Mouse (Mus musculus): ENCODE results near the gene Atxn2. TPM values are rescaled to one million over a fixed set of nuclear protein-coding genes. Genes with fewer than 3 reads are reported as not detected.
A peak's percentile ranks its signal among the peaks of the same experiment; 100 is the strongest.

Atxn2 gene
- polyA plus RNA-seq, 1 experiment from 2014 or later = 31.6 TPM

DNA sequence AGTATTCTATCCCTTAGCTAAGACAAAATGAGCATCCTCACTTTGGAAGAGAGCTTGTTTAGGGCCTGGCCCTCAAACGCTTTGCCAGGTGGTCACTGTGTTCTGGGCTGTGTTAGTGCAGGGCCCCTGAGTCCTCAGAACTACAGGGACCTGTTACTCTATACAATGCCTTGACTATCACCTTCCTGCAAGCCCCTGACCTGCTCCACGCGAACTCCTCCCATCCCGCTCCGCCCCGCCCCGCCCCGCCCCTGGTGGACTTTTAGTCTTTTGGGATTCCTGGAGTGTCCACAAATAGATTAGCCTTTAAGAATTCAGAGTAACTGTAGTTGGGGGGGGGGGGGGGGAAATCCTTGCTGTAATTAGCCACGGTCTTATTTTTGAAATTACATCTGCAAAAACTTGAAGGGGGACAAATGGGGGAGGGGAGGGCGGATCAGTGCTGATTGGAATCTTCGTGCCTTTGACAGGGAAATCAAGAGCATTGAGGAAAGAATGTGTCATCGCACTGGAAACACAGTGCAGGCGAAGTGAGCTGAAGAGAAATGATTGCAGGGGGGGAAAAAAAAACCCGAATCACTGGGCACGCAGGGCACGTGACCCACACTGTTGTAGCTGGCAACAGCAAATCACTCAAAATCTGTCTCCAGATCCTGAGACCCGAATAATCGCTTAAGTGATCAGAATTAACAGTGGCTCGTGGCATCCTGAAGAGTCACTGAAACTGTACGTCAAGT lies 6.5 kb upstream of the Atxn2 start:
- Histone ChIP-seq H3K27ac (ENCODE audit: low read depth) (peak overlapping the region; percentile 55; the same call in 1 of the 2 replicates), H3K36me3 (replicated peaks; ENCODE audit: insufficient read depth, low read length) (no peaks in the 10 kb centered on the region), H3K4me3 (ENCODE audit: low read depth, low read length) (peak overlapping the region; percentile 15; the same call in 1 of the 2 replicates), H3K9ac (replicated peaks) (no peak overlapping the region; the same call in 1 of the 2 replicates), H3K4me1 (ENCODE audit: insufficient read depth) (peaks cover 20% of the 10 kb centered on the region), H3K9me3 (ENCODE audit: low read length) (no peaks in the 10 kb centered on the region), H3K4me2 (ENCODE audit: low read depth, low read length) (peak overlapping the region; percentile 61), H3K27me3 (ENCODE audit: insufficient read depth, low read length) (no peaks in the 10 kb centered on the region)
- TF ChIP-seq CTCF (IDR thresholded peaks at IDR 0.05; ENCODE audit: low read depth) (no peak), EP300 (IDR thresholded peaks at IDR 0.05; ENCODE audit: low read depth) (no peak)
- ATAC-seq = no peak
- DNase-seq = peak; percentile 60
- 19% methylated on average over 20 of the region's 20 CpGs for WGBS (ENCODE audit: insufficient replicate concordance)

DNA sequence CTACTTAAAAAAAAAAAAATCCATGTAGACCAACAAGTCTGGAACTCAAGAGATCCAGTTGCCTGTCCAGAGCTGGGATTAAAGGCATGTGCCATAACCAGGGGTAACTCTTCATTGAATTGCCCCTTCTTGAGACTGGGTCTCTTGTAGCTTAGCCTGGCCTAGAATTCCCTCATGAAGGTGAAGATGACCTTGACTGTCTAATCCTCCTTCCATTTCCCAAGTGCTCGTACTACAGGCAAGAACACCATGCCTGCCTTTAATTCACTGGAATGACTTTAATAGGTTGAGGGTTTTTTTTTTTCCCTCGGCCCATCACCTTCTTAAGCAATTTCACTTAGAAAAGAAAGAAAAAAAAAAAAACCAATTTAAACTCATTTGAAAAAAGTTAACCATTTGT lies 735 bp upstream of the Atxn2 start:
- Histone ChIP-seq H3K27ac (ENCODE audit: low read depth) (peak overlapping the region; percentile 95), H3K9me3 (ENCODE audit: low read length) (no peaks in the 10 kb centered on the region), H3K4me2 (ENCODE audit: low read depth, low read length) (peak overlapping the region; percentile 94), H3K36me3 (replicated peaks; ENCODE audit: insufficient read depth, low read length) (no peaks in the 10 kb centered on the region), H3K4me1 (ENCODE audit: insufficient read depth) (peaks cover 19% of the 10 kb centered on the region), H3K4me3 (ENCODE audit: low read depth, low read length) (peak overlapping the region; percentile 85), H3K9ac (replicated peaks) (peak overlapping the region; percentile 93), H3K27me3 (ENCODE audit: insufficient read depth, low read length) (no peaks in the 10 kb centered on the region)
- TF ChIP-seq CTCF (IDR thresholded peaks at IDR 0.05; ENCODE audit: low read depth) (no peak), EP300 (IDR thresholded peaks at IDR 0.05; ENCODE audit: low read depth) (no peak)
- no peak for ATAC-seq
- DNase-seq = no peak
- 57% methylated on average over 2 of the region's 2 CpGs for WGBS (ENCODE audit: insufficient replicate concordance)

DNA sequence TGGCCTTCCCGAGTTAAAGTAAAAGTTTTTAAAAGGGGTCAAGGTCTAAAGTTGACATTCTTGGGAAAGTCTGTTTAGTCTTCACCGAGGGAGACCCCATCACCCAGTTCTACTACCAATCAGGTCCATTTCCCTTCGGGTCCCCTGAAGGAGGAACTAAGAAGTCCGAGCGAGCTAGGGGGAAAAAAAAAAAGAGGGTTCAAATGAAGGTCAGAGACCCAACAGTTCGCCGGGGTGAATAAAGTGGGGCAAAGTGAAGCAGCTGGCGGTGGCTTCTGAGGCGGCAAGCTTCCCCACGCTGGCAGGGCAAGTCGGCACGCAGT lies 325 bp upstream of the Atxn2 start:
- Histone ChIP-seq H3K4me3 (ENCODE audit: low read depth, low read length) (peak overlapping the region; percentile 85), H3K4me2 (ENCODE audit: low read depth, low read length) (peak overlapping the region; percentile 94), H3K27me3 (ENCODE audit: insufficient read depth, low read length) (no peaks in the 10 kb centered on the region), H3K9ac (replicated peaks) (peak overlapping the region; percentile 93), H3K27ac (ENCODE audit: low read depth) (peak overlapping the region; percentile 95), H3K9me3 (ENCODE audit: low read length) (no peaks in the 10 kb centered on the region), H3K36me3 (replicated peaks; ENCODE audit: insufficient read depth, low read length) (no peaks in the 10 kb centered on the region), H3K4me1 (ENCODE audit: insufficient read depth) (peaks cover 19% of the 10 kb centered on the region)
- TF ChIP-seq EP300 (IDR thresholded peaks at IDR 0.05; ENCODE audit: low read depth) = no peak
- TF ChIP-seq CTCF (IDR thresholded peaks at IDR 0.05; ENCODE audit: low read depth) = no peak
- DNase-seq = no peak
- no peak for ATAC-seq
- WGBS (ENCODE audit: insufficient replicate concordance) = under 1% methylated on average over 12 of the region's 12 CpGs

DNA sequence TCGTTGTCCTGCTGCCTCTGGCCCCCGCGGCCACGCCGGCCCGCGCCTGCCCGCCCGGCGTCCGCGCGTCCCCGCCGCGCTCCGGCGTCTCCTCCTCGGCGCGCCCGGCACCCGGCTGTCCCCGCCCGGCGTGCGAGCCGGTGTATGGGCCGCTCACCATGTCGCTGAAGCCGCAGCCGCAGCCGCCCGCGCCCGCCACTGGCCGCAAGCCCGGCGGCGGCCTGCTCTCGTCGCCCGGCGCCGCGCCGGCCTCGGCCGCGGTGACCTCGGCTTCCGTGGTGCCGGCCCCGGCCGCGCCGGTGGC lies 743 bp downstream of the Atxn2 start:
- under 1% methylated on average over 26 of the region's 57 CpGs for WGBS (ENCODE audit: insufficient replicate concordance)
- ATAC-seq = peak; percentile 47
- H3K9ac ChIP-seq (replicated peaks) = peak overlapping the region; percentile 93
- H3K4me2 ChIP-seq (ENCODE audit: low read depth, low read length) = peak overlapping the region; percentile 94
- DNase-seq = no peak
- TF ChIP-seq EP300 (IDR thresholded peaks at IDR 0.05; ENCODE audit: low read depth) (no peak), CTCF (IDR thresholded peaks at IDR 0.05; ENCODE audit: low read depth) (no peak)
- H3K36me3 ChIP-seq (replicated peaks; ENCODE audit: insufficient read depth, low read length) = no peaks in the 10 kb centered on the region
- no peaks in the 10 kb centered on the region for H3K9me3 ChIP-seq (ENCODE audit: low read length)
- H3K4me3 ChIP-seq (ENCODE audit: low read depth, low read length) = peak overlapping the region; percentile 85
- H3K27me3 ChIP-seq (ENCODE audit: insufficient read depth, low read length) = no peaks in the 10 kb centered on the region
- peaks cover 19% of the 10 kb centered on the region for H3K4me1 ChIP-seq (ENCODE audit: insufficient read depth)
- H3K27ac ChIP-seq (ENCODE audit: low read depth) = peak overlapping the region; percentile 95

DNA sequence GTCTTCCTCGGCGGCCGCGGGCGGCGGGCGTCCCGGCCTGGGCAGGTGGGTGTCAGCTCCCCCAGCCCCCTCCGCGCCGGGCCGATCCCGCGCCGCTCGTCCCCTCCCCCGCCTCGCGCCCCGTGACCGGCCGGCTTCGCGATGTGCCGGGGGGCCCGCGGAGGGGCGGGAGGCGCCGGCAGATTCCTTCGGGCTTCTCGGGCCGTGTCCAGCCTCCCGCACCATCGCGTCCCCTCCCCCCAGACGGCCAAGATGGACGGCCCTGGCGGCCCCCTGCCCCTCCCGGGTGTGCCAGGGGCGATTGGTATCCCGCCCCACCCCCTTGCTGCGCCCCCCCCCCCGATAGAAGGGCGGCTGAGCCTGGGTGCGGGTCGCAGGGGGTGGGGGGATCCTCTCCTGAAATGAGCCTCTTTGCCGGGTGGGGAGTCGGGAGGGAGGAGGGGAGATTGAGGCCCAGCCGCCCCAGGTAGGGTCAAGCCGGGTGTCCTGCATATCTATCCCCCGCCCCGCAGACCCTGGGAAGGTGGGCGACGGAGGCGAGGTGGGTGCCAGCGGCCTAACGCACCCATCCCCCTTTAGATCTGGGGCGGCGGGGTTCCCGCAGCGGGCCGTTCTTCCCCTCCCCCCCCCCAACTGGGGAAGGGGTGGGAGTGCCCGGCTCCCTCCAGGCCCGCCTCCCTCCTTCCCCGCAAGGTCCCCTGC lies 1.2 kb downstream of the Atxn2 start:
- DNase-seq (peak; percentile 64), ATAC-seq (peak; percentile 7)
- Histone ChIP-seq H3K36me3 (replicated peaks; ENCODE audit: insufficient read depth, low read length) (no peaks in the 10 kb centered on the region), H3K27me3 (ENCODE audit: insufficient read depth, low read length) (no peaks in the 10 kb centered on the region), H3K9me3 (ENCODE audit: low read length) (no peaks in the 10 kb centered on the region), H3K27ac (ENCODE audit: low read depth) (peak overlapping the region; percentile 95), H3K4me2 (ENCODE audit: low read depth, low read length) (peak overlapping the region; percentile 94), H3K4me1 (ENCODE audit: insufficient read depth) (peaks cover 19% of the 10 kb centered on the region), H3K4me3 (ENCODE audit: low read depth, low read length) (peak overlapping the region; percentile 85), H3K9ac (replicated peaks) (peak overlapping the region; percentile 93)
- TF ChIP-seq CTCF (IDR thresholded peaks at IDR 0.05; ENCODE audit: low read depth) (no peak), EP300 (IDR thresholded peaks at IDR 0.05; ENCODE audit: low read depth) (no peak)
- WGBS (ENCODE audit: insufficient replicate concordance) = 0% methylated on average over 32 of the region's 66 CpGs

DNA sequence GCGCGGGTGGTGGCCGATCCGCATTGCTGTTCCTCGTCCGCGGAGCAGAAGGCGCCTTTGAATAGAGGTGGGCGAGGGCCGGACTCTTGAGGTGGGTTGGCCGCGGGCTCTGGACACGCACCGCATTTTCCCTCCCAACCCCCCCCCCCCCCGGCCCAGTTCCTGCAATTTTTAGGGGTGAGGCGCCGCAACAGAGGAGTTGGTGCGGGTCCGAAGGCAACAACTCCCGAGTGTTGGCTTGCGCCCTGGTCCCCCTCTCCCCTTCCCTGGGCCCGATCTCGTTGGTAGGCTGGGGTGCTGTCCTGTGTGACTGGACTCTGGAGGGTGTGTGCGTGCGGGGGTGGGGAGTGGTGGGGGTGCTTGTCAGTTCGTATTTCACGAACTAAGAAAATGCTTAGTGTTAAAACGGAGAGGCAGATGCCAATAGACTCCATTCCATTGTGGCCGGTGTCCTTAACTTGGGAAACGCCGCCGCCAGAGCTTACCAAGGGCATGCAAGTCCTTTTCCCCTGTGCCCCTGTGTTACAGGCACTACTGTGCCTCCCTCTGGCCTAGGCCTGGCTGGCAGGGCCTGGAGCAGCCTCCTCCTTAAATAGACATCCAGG lies 1.9 kb downstream of the Atxn2 start:
- TF ChIP-seq EP300 (IDR thresholded peaks at IDR 0.05; ENCODE audit: low read depth) (no peak), CTCF (IDR thresholded peaks at IDR 0.05; ENCODE audit: low read depth) (0 out of 2 replicates have a peak, but pooled peaks have one; percentile 16)
- Histone ChIP-seq H3K4me2 (ENCODE audit: low read depth, low read length) (peak overlapping the region; percentile 94), H3K27me3 (ENCODE audit: insufficient read depth, low read length) (no peaks in the 10 kb centered on the region), H3K36me3 (replicated peaks; ENCODE audit: insufficient read depth, low read length) (no peaks in the 10 kb centered on the region), H3K9me3 (ENCODE audit: low read length) (no peaks in the 10 kb centered on the region), H3K4me3 (ENCODE audit: low read depth, low read length) (peak overlapping the region; percentile 85), H3K27ac (ENCODE audit: low read depth) (peak overlapping the region; percentile 95), H3K9ac (replicated peaks) (peak overlapping the region; percentile 93), H3K4me1 (ENCODE audit: insufficient read depth) (peaks cover 19% of the 10 kb centered on the region)
- WGBS (ENCODE audit: insufficient replicate concordance) = 3% methylated on average over 32 of the region's 32 CpGs
- DNase-seq (peak; percentile 54), ATAC-seq (no peak; the same call in 1 of the 2 replicates)

All from liver, postnatal 0 days (tissue).